Mouse (Mus musculus): Measurements from ENCODE around the gene Aipl1. TPM values are rescaled to one million over a fixed set of nuclear protein-coding genes. Genes with fewer than 3 reads are reported as not detected.

Gene Aipl1
- polyA plus RNA-seq (2017; shearing (Covaris generic)): 0.27 TPM

GRCm38 (mm10) chr11:72037409-72037808, at the start of gene Aipl1:
Gene Aipl1, minus strand, starts transcription at chr11:72037509.

GRCm38 (mm10) chr11:72041768-72042607, 4.7 kb upstream of the Aipl1 start, which contains the start of gene Pimreg:
Gene Pimreg, plus strand, starts transcription at chr11:72042032.

Other genes with a start within 250 kb of the Aipl1 start
- gene Pimreg, start 4.5 kb upstream of the Aipl1 start, polyA plus RNA-seq (2017; shearing (Covaris generic)): 2.4 TPM
- gene Pitpnm3, start 98.3 kb upstream of the Aipl1 start, polyA plus RNA-seq (2017; shearing (Covaris generic)): not detected
- gene Gm43951, start 169.3 kb upstream of the Aipl1 start, polyA plus RNA-seq (2017; shearing (Covaris generic)): 0.22 TPM
- 30.7 TPM for gene 4933427D14Rik, start 169.9 kb upstream of the Aipl1 start, polyA plus RNA-seq (2017; shearing (Covaris generic))
- gene Txndc17, start 170.0 kb upstream of the Aipl1 start, polyA plus RNA-seq (2017; shearing (Covaris generic)): 118 TPM
- 23.5 TPM for gene Med31, start 178.1 kb upstream of the Aipl1 start, polyA plus RNA-seq (2017; shearing (Covaris generic))
- gene Slc13a5, start 229.7 kb upstream of the Aipl1 start, polyA plus RNA-seq (2017; shearing (Covaris generic)): not detected

All from activated CD4-positive, CD25-positive, alpha-beta regulatory T cell, adult 9 weeks (primary cell).